Mouse (Mus musculus) liver, embryonic 12.5 days (tissue): ENCODE results near the gene Hivep2. TPM values are rescaled to one million over a fixed set of nuclear protein-coding genes. Genes with fewer than 3 reads are reported as not detected.

Experiments used
- ATAC-seq: fragments of 200-750 bp; cut with Nextera tagmentation; 2 replicates; pipeline ENCODE4 v1.8.0; 2017; ENCODE audit warnings: moderate number of reproducible peaks, mild to moderate bottlenecking, moderate library complexity
- H3K27ac ChIP-seq: fragments of 300-500 bp; sonication (generic); 2 replicates; pipeline ENCODE4 v1.5.1; 2016; ENCODE audit warnings: mild to moderate bottlenecking
- H3K27me3 ChIP-seq: fragments of 300-500 bp; sonication (generic); replicated peaks from 2 replicates; pipeline ENCODE4 v1.6.1; 2016; ENCODE audit warnings: mild to moderate bottlenecking, moderate library complexity
- H3K36me3 ChIP-seq: fragments of 300-500 bp; sonication (generic); 2 replicates; pipeline ENCODE4 v1.6.1; 2016; ENCODE audit warnings: mild to moderate bottlenecking, moderate library complexity
- H3K4me1 ChIP-seq: fragments of 300-500 bp; sonication (generic); 2 replicates; pipeline ENCODE4 v1.6.1; 2016
- H3K4me2 ChIP-seq: fragments of 300-500 bp; sonication (generic); 2 replicates; pipeline ENCODE4 v1.6.1; 2016; ENCODE audit warnings: mild to moderate bottlenecking, moderate library complexity
- H3K4me3 ChIP-seq: fragments of 300-500 bp; sonication (generic); 2 replicates; pipeline ENCODE4 v1.5.1; 2016; ENCODE audit warnings: mild to moderate bottlenecking, moderate library complexity
- H3K9ac ChIP-seq: fragments of 300-500 bp; sonication (generic); 2 replicates; pipeline ENCODE4 v1.6.1; 2016; ENCODE audit warnings: mild to moderate bottlenecking, moderate library complexity
- H3K9me3 ChIP-seq: fragments of 300-500 bp; sonication (generic); replicated peaks from 2 replicates; pipeline ENCODE4 v1.6.1; 2016; ENCODE audit warnings: mild to moderate bottlenecking, moderate library complexity
- WGBS: fragments of 180-500 bp; shearing (Covaris S2); methylation state at CpG from one replicate; pipeline ENCODE4 v1.1.7; 2016; ENCODE audit not compliant: insufficient replicate concordance; 5-methylcytosine and 5-hydroxymethylcytosine counted together
- polyA plus RNA-seq: library from polyadenylated mRNA; unstranded; fragments of >200 nt; fragmentation: Nextera tagmentation; extraction: Ambion mirVana; gene quantifications from 2 replicates; pipeline ENCODE4 v1.2.1, GENCODE M21; 2016

The Hivep2 gene
- polyA plus RNA-seq, 1 experiment from 2014 or later = 1.0 TPM

GRCm38 (mm10) chr10:14076880-14077279 is 111.0 kb downstream of the Hivep2 start:
- ATAC-seq = no peak
- no peak overlapping the region for H3K4me3 ChIP-seq
- H3K27ac ChIP-seq = no peak overlapping the region
- H3K4me2 ChIP-seq = no peak overlapping the region
- no peaks in the 10 kb centered on the region for H3K4me1 ChIP-seq
- 66% methylated on average over 9 of the region's 9 CpGs for WGBS
- H3K36me3 ChIP-seq = no peaks in the 10 kb centered on the region
- H3K9me3 ChIP-seq = no peaks in the 10 kb centered on the region
- no peaks in the 10 kb centered on the region for H3K27me3 ChIP-seq
- no peak overlapping the region for H3K9ac ChIP-seq

- Histone ChIP-seq H3K9me3 (no peaks in the 10 kb centered on the region), H3K27ac (no peak overlapping the region), H3K9ac (no peak overlapping the region), H3K27me3 (no peaks in the 10 kb centered on the region), H3K4me3 (no peak overlapping the region), H3K4me1 (no peaks in the 10 kb centered on the region), H3K4me2 (no peak overlapping the region), H3K36me3 (no peaks in the 10 kb centered on the region)
- no peak for ATAC-seq
- WGBS = 73% methylated on average over 6 of the region's 6 CpGs
These were observed 115.0 kb downstream of the Hivep2 start for GRCm38 (mm10) chr10:14080830-14081229.

GRCm38 (mm10) chr10:14081824-14082223 is 115.9 kb downstream of the Hivep2 start:
- Histone ChIP-seq H3K9ac (no peak overlapping the region), H3K27me3 (no peaks in the 10 kb centered on the region), H3K4me3 (no peak overlapping the region), H3K27ac (no peak overlapping the region), H3K4me2 (no peak overlapping the region), H3K4me1 (no peaks in the 10 kb centered on the region), H3K36me3 (no peaks in the 10 kb centered on the region), H3K9me3 (no peaks in the 10 kb centered on the region)
- no peak for ATAC-seq
- WGBS = 67% methylated on average over 3 of the region's 3 CpGs

- no peaks in the 10 kb centered on the region for H3K4me1 ChIP-seq
- no peaks in the 10 kb centered on the region for H3K36me3 ChIP-seq
- no peaks in the 10 kb centered on the region for H3K27me3 ChIP-seq
- no peaks in the 10 kb centered on the region for H3K9me3 ChIP-seq
- no peak for ATAC-seq
- H3K4me3 ChIP-seq = no peak overlapping the region
- H3K27ac ChIP-seq = no peak overlapping the region
- no peak overlapping the region for H3K4me2 ChIP-seq
- 37% methylated on average over 3 of the region's 3 CpGs for WGBS
- no peak overlapping the region for H3K9ac ChIP-seq
These were observed 116.4 kb downstream of the Hivep2 start for GRCm38 (mm10) chr10:14082275-14082674.

GRCm38 (mm10) chr10:14085241-14085659 is 119.4 kb downstream of the Hivep2 start:
- Histone ChIP-seq H3K4me1 (no peaks in the 10 kb centered on the region), H3K4me3 (no peak overlapping the region), H3K36me3 (no peaks in the 10 kb centered on the region), H3K9me3 (no peaks in the 10 kb centered on the region), H3K27me3 (no peaks in the 10 kb centered on the region), H3K4me2 (no peak overlapping the region), H3K27ac (no peak overlapping the region), H3K9ac (no peak overlapping the region)
- WGBS = 78% methylated on average over 12 of the region's 12 CpGs
- no peak for ATAC-seq

GRCm38 (mm10) chr10:14085882-14086515 is 120.1 kb downstream of the Hivep2 start:
- Histone ChIP-seq H3K4me2 (peak overlapping the region; percentile 47), H3K27me3 (no peaks in the 10 kb centered on the region), H3K27ac (no peak overlapping the region), H3K9me3 (no peaks in the 10 kb centered on the region), H3K4me3 (peak overlapping the region; percentile 37), H3K36me3 (no peaks in the 10 kb centered on the region), H3K4me1 (no peaks in the 10 kb centered on the region), H3K9ac (no peak overlapping the region)
- ATAC-seq = no peak
- 39% methylated on average over 10 of the region's 10 CpGs for WGBS

- Histone ChIP-seq H3K27me3 (no peaks in the 10 kb centered on the region), H3K4me2 (no peak overlapping the region), H3K9me3 (no peaks in the 10 kb centered on the region), H3K27ac (no peak overlapping the region), H3K36me3 (no peaks in the 10 kb centered on the region), H3K4me3 (no peak overlapping the region), H3K9ac (no peak overlapping the region), H3K4me1 (no peaks in the 10 kb centered on the region)
- WGBS = 71% methylated on average over 7 of the region's 7 CpGs
- no peak for ATAC-seq
These were observed 121.4 kb downstream of the Hivep2 start for GRCm38 (mm10) chr10:14087316-14087715.

GRCm38 (mm10) chr10:14089488-14089887 is 123.6 kb downstream of the Hivep2 start:
- 55% methylated on average over 9 of the region's 9 CpGs for WGBS
- ATAC-seq = no peak
- Histone ChIP-seq H3K9ac (no peak overlapping the region), H3K27ac (no peak overlapping the region), H3K9me3 (no peaks in the 10 kb centered on the region), H3K27me3 (no peaks in the 10 kb centered on the region), H3K4me3 (no peak overlapping the region), H3K36me3 (no peaks in the 10 kb centered on the region), H3K4me2 (no peak overlapping the region), H3K4me1 (no peaks in the 10 kb centered on the region)

- ATAC-seq = no peak
- H3K4me2 ChIP-seq = no peak overlapping the region
- H3K27ac ChIP-seq = no peak overlapping the region
- H3K4me3 ChIP-seq = no peak overlapping the region
- whole genome bisulfite sequencing = 77% methylated on average over 4 of the region's 4 CpGs
- no peaks in the 10 kb centered on the region for H3K27me3 ChIP-seq
- H3K4me1 ChIP-seq = no peaks in the 10 kb centered on the region
- no peaks in the 10 kb centered on the region for H3K9me3 ChIP-seq
- H3K36me3 ChIP-seq = no peaks in the 10 kb centered on the region
- H3K9ac ChIP-seq = no peak overlapping the region
These were observed 128.2 kb downstream of the Hivep2 start for GRCm38 (mm10) chr10:14094033-14094432.

- Histone ChIP-seq H3K27me3 (no peaks in the 10 kb centered on the region), H3K9me3 (no peaks in the 10 kb centered on the region), H3K27ac (no peak overlapping the region), H3K4me2 (no peak overlapping the region), H3K36me3 (no peaks in the 10 kb centered on the region), H3K9ac (no peak overlapping the region), H3K4me1 (no peaks in the 10 kb centered on the region), H3K4me3 (no peak overlapping the region)
- 61% methylated on average over 3 of the region's 3 CpGs for WGBS
- no peak for ATAC-seq
These were observed 130.2 kb downstream of the Hivep2 start for GRCm38 (mm10) chr10:14096045-14096444.

GRCm38 (mm10) chr10:14099182-14099581 is 133.3 kb downstream of the Hivep2 start:
- WGBS = 62% methylated on average over 4 of the region's 4 CpGs
- no peak overlapping the region for H3K4me2 ChIP-seq

GRCm38 (mm10) chr10:14100041-14100440 is 134.2 kb downstream of the Hivep2 start:
- H3K4me2 ChIP-seq = no peak overlapping the region
- H3K4me1 ChIP-seq = no peaks in the 10 kb centered on the region
- 66% methylated on average over 8 of the region's 8 CpGs for WGBS
- no peaks in the 10 kb centered on the region for H3K27me3 ChIP-seq
- no peaks in the 10 kb centered on the region for H3K9me3 ChIP-seq
- ATAC-seq = no peak
- no peak overlapping the region for H3K9ac ChIP-seq
- H3K27ac ChIP-seq = no peak overlapping the region
- H3K36me3 ChIP-seq = no peaks in the 10 kb centered on the region
- H3K4me3 ChIP-seq = no peak overlapping the region

More at GRCm38 (mm10) chr10:14099182-14099581, 133.3 kb downstream of the Hivep2 start:
- Histone ChIP-seq H3K27me3 (no peaks in the 10 kb centered on the region), H3K36me3 (no peaks in the 10 kb centered on the region), H3K9me3 (no peaks in the 10 kb centered on the region), H3K4me1 (no peaks in the 10 kb centered on the region), H3K9ac (no peak overlapping the region), H3K27ac (no peak overlapping the region), H3K4me3 (no peak overlapping the region)
- no peak for ATAC-seq

GRCm38 (mm10) chr10:14100847-14101246 is 135.0 kb downstream of the Hivep2 start:
- no peak overlapping the region for H3K4me3 ChIP-seq
- no peak for ATAC-seq
- H3K9ac ChIP-seq = no peak overlapping the region
- H3K4me1 ChIP-seq = no peaks in the 10 kb centered on the region
- WGBS = 65% methylated on average over 3 of the region's 3 CpGs
- no peaks in the 10 kb centered on the region for H3K9me3 ChIP-seq
- H3K27me3 ChIP-seq = no peaks in the 10 kb centered on the region
- no peak overlapping the region for H3K27ac ChIP-seq
- no peak overlapping the region for H3K4me2 ChIP-seq
- H3K36me3 ChIP-seq = no peaks in the 10 kb centered on the region
